Mouse (Mus musculus): ENCODE data around the gene 3110082J24Rik.

- TF ChIP-seq CTCF (IDR thresholded peaks at IDR 0.05; ENCODE audit: extremely low read depth, insufficient read depth, insufficient read length, insufficient replicate concordance) (no peak), POLR2A (IDR thresholded peaks at IDR 0.05; ENCODE audit: low read depth, low read length) (no peak)
These were observed 22.8 kb upstream of the 3110082J24Rik start for GRCm38 (mm10) chr5:30128680-30129079.

Data from spleen, adult 2 months (tissue).